Mouse (Mus musculus): ENCODE measurements around the gene Shisal1. TPM values are rescaled to one million over a fixed set of nuclear protein-coding genes. Genes with fewer than 3 reads are reported as not detected.

Shisal1 gene
- total RNA-seq, 2 experiments from 2014 or later, result 1.8 to 3.2 TPM

DNA sequence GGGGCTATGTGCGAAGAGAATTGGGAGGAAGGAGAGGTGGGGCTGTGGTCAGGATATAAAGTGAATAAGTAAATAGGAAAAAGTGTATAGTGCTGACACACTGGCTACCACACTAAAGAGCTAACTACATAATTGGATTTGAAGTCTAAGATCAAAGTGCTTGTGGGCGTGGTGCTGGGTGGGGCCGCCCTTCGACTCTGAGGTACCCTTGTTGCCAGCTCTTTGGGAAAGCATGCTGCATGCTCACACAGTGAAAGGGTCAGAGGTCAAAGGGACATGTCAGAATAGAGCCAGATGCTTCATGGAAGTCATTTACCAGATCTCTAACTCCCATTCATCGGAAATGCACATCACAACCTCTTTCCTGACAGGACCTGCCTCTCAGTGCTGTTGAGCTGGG is 74.1 kb downstream of the Shisal1 start:
- DNase-seq, result no peak

DNA sequence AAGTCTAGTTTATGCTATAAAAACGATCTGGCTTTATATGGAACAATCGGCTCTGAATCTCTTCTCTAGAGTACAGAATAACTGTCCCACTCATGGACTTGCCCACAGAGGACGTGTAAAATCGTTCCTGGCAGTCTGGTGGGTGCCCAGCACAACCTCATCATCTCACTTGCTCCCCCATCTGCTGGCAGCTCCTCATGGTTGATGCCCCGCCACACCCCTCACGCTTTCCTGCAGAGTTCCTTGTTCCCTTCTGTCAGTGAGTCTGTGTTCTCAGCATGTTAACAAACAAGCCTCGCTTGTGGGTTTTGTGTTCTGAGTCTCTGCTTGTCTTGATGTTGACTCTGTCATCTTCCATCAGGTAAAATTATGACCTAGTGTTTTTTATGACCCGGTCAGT is 79.5 kb downstream of the Shisal1 start:
- no peak for DNase-seq

DNA sequence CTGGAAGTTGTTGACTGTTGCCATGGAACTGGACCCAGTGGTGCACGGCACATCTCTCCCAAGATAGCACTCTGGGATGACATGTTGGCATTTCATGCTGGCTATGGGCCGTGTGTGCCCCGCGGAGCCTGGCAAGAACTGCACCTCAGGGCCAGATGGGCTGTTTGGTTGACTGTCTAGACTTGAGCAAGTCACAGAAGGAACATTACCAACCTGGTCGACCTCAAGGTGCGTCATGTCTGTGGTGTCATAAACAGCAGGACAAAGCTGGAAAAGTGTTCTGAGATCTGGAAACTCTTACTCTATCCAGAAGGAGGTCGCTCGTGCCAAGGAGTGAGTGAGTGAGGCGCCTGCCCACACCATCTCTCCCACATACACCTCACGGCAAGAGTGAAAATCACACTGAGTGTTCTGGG is 80.3 kb downstream of the Shisal1 start:
- no peak for DNase-seq

DNA sequence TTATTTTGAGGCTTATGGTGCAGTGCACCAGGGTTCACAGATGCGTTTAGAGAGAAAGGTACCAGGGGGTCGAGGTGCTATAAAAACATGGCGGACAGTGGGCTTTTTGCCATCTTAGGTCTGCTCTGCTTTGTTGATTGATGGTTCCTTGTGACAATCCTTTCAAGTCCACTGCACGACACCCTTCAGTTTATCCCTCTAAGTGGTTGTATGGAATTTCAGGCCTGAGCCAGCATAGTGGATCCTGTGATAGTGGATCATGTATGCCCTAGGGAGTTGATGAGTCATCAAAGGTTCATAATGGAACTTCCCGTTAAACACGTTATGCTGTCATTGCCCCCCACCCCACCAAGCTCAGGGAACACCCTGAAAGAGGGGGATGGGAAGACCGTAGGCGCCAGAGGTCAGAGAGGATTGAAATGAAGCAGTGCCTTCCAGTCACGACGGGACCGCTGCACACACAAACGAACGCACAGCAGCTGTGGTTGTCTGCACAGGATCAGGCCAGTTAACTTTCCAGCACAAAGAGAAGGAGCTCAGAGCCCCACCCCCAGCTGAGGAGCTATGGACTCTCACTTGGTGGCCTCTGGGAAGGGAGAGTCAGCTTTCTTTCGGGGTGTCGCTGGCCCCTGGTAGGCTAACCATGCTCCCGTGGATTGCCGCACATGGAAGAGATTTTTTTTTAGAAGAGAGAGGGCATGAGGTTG is 81.1 kb downstream of the Shisal1 start:
- no peak for DNase-seq

DNA sequence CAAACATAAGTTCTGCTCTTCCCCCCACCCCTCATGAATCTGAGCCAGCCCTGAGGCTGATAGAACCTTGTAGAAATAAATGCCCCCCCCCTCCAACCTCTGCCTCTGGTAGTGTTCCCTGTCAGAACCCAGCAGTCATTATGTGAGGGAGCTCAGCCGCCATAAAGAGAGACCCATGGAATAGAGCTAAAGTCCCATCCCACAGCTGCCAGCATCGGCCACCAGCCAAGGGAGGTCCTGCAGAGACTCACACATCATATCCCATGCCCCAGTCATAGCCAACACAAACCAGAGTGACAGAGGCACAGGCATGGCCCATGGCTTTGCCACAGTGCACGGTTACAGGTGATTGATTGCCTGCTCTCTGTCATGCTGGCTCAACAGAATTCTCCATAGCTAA is 82.2 kb downstream of the Shisal1 start:
- DNase-seq, result no peak

DNA sequence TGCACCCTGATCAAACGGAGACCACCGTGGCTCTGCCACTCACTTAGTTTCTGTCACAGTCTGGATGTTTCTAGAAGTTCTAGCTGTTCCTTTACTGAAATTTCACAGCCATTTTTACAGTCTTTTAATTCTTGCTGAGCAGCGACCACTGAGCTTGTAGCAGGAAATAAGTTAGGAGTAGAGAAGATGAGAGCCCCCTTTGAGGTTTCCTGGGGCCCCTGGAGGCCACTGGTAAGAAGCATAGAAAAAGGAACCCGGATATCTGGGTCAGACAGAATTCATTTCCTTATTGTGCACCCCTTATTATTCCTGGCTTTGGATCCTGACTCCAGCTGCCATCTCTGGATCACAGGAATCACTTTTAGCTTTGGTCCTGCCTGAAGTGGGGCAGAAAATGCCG is 91.8 kb downstream of the Shisal1 start:
- DNase-seq, result no peak

DNA sequence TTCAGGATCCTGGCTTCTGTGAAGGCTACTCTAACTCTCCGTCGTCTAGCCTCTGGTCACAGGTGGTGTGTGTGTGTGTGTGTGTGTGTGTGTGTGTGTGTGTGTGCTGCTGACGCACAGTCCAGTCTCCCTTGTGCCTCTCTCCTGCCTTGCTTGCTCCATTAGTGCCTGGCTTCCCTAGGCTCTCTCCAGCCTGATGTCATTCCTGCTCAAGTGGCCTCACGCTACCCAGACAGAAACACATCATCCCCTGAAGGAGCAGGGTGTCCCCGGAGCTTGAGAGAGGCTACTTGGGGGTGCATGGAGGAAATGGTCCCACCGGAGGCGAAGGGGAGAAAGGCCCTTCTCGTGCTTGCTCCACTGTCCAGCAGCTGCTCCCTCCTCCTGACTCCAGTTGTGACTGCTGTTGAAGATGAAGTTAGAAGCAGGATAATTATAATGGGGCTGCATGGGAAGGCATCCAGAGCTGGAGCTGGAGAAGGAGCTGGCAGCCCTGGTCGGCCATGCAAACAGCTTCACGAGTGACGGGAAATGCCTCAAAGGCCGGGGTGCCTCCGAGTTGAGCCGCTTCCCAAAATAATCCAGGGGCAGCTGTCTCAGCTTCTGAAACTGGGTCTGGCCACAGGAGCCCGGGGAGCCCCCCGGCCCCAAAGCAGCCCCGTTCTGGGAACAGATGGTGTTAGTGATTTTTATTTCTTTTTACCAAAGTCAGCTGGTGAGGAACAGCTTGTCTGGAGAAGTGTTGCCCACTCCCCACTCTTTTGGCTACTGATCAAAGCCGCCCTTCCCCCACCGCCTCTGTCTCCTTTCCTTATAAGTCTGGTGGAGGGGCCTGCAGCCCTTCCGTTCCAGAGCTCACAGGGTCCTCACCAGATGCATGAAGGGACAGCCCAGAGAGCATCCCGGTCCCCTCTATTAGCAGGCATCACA is 94.7 kb downstream of the Shisal1 start:
- DNase-seq, result no peak

DNA sequence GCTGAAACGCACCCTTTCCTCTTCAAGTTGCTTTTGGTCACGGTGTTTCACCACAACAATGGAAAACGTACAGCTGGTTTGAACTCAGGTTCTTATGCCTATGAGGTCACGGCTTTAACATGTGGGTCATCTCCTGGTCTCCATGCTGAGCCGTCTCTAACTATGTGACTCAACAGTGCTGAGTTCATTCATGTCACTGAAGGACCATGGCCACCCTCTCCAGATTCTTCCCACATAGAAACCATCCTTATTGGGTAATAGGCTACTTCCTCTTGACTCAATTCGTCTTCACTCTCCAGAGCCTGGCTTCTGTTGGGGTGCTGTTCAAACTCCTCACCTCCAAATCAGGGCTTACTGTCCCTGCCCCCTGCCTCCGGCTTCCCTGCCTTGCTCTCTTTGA is 95.6 kb downstream of the Shisal1 start:
- DNase-seq, result no peak

DNA sequence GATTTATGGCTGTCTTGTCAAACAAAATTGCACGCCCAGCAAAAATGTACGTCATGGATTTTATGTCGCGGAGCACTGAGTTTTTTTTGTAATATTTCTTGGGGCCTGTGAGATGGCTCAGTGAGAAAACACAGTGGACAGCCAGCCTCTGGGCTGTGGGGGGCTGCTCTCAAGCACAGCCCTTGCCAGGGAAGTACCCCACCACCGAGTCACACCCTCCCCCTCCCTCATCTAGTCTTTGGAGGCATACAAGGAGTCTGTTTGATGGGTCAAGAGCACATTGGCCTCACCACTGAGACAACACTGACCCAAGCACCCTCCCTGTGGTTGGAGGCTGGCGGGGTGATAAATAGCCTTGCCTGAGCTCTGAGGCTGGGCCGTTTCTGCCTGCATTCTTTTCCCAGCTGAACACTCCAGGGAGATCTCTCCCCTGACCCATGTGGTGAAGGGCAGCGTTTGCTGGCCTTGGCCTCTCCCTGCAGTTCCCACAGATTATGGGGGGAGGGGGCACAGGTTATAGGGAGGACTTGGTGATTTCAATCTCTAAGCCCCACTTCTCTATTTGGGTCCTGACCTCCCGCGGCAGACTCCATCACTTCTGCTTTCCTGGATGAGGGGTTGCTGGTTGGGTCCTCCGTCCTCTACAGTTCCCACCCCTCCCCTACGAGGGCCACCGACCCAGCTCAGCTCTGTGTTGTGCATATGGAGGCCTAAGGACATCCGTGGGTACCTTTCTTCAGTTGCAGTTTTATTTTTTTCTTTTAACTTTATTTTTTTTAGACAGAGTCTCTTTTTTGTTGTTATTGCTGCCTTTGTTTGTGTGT is 96.8 kb downstream of the Shisal1 start:
- DNase-seq, result no peak

DNA sequence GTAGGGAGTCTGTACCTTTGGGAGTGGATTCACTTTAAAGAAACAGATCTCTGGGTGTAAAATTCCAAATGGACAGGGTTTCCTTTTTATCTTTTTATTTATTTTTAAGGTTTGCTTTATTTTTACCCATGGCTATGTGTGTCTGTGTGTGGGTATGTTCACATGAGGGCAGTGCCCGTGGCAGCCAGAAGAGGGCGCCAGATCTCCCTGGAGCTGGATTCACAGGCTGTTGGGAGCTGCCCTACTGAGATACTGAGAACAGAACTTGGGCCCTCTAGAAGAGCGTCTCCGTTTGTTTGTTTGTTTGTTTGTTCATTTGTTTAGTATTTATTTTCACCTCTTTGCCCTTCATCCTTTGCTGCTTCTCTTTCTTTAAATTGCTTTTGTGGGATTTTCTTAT is 98.1 kb downstream of the Shisal1 start:
- no peak for DNase-seq

DNA sequence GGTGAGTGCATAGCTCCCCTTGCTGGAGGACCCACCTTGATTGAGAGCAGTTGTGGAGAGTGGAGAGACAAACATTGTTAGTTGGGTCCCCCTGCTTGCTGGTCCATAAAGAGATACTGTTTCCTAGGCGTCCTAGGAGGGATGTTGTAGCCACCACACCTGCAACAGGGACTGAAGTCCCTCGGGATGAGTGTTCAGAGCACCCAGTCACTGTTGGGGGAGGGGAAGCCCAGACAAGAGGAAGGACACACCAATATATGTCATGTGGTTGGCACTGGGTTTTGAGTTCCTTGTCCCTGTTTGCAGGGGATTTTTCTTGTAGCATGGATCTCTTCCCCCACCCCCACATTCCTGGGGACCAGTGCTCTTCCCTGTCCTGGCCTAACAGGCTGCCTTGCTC is 106.0 kb downstream of the Shisal1 start:
- no peak for DNase-seq

DNA sequence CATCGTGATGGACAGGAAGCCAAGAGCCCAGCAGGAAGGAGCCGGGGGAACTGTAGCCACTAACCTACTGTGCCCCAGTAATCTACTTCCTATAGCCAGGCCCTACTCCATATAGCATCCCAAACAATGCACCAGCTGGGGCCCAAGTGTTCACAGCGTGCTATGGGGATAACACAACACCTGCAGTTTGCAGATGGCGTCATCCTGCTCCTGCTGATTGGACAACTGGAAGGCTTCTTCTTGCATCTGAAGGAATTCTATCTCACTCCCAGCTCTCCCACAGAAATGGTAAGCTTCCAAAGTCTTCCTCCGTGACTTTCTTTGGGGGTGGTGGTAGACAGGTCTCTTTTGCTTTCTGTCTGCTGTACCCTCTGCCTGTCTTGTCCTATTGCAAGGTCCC is 109.3 kb downstream of the Shisal1 start:
- no peak for DNase-seq

DNA sequence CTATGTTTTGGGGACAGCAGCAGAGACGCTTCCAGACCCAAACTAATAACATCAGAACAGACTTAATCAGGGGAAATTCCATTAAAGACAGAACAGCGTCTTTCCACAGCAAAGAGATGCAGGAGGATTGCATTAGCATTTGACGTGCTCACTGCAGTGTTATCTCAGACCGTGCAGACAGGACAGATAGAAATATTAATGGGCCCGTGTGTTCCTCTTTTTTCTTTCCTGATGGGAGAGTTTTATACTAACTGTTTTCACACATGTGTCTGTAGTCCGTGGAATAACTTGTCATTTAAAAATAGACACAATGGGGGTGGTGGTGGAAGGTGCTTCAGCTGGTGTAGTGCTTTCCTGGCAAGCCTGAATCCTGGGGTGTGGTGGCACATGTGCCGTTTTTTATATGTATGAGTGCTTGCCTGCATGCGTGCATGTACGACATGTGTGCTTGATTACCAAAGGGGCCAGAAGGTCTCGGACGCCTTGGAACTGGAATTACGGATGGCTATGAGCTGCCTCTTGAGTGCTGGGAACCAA is 110.5 kb downstream of the Shisal1 start:
- DNase-seq, result no peak

DNA sequence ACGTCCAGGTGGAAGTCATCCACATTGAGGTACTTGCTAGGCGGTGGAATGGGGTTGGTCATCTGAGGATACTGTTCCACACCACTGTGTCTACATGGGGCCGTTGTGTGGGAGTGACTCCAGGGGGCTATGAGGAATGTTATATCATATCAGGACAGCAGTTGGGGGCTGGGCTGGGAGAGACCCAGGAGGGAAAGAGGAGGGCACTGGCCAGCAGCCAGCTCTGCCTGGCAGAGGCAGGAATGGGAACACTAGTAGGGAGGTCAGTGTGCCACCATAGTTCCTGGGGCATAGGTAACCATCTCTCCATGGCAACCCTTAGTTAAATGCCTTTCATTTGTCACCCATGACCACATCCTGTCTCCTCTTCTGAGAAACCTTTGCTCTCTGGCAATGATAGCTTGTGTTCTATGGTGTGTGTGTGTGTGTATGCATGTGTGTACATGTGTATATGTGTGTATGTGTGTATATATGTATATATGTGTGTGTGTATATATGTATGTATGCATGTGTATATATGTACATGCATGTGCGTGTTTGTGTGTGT is 115.8 kb downstream of the Shisal1 start:
- DNase-seq, result no peak

DNA sequence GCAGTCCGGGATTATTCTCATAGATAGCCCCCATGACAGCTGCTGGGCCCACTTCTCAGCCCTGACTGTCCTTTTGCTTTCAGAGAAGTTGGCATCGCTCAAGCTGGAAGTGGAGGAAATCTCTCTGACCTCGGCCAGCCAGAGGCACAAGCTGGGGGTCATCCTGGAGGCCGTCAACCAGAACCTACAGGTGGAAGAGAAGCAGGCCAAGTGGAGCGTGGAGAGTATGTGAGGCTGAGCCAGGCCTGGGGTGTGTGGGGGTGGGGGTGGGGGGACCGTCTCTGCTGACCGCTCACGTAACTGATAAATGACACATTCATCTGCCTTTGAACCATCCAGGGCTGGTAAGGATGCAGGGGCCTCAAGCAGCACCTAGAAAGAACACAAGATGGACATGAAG is 117.0 kb downstream of the Shisal1 start:
- no peak for DNase-seq

Other genes with a start within 250 kb of the Shisal1 start
- gene Parvb, start 215.1 kb downstream of the Shisal1 start, total RNA-seq (2021), result 10 to 100 TPM; 33.2 to 42.1 TPM
- 1 to 10 TPM; 3.6 to 4.4 TPM for gene Parvg, start 123.1 kb downstream of the Shisal1 start, total RNA-seq (2021)
- gene Rtl6, start 110.7 kb upstream of the Shisal1 start, total RNA-seq (2021), result 1 to 10 TPM; 6.6 to 9.5 TPM
- 10 to 100 TPM; 11.4 to 12.1 TPM for gene Prr5, start 222.5 kb upstream of the Shisal1 start, total RNA-seq (2021)